Mouse (Mus musculus) myocyte (in vitro differentiated cells): Measurements from ENCODE around the gene Ganab.

Experiments used
- CEBPB ChIP-seq: IDR thresholded peaks from 2 replicates; pipeline ENCODE4 v1.6.1; 2011; ENCODE audit warnings: mild to moderate bottlenecking, moderate library complexity; ENCODE audit not compliant: poor library complexity, insufficient read depth, severe bottlenecking
- POLR2A ChIP-seq: IDR thresholded peaks from one replicate; pipeline ENCODE4 v1.6.1; 2011; ENCODE audit warnings: low read depth, mild to moderate bottlenecking, control low read depth, moderate library complexity; ENCODE audit not compliant: insufficient read length
- REST ChIP-seq: IDR thresholded peaks from one replicate; pipeline ENCODE4 v1.6.1; 2011; ENCODE audit warnings: mild to moderate bottlenecking, control low read depth, moderate library complexity; ENCODE audit not compliant: insufficient read depth, insufficient read length
- SRF ChIP-seq: IDR thresholded peaks from one replicate; pipeline ENCODE4 v1.6.1; 2011; ENCODE audit warnings: low read depth; ENCODE audit not compliant: control insufficient read depth, insufficient read length

DNA sequence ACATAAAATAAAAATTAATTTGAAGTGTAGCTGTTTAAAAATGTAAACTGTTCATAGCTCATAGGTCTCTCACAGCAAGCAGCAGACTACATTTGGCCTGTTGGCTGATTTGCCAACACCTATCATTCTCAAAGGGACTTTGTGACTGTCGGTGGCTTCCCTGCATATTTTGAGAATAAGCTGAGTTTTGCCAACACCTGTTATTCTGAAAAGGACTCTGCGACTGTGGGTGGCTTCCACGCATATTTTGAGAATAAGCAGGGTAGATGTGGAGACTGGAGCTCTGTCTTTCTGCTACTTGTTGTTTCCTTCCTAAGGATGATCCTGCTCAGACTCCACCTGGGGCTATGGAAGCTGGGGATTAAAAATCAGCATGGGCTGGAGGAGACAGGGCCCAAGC is 44.8 kb upstream of the Ganab start:
- TF ChIP-seq CEBPB (no peak), REST (no peak), SRF (no peak), POLR2A (no peak)
